Mouse (Mus musculus) limb, embryonic 14.5 days (tissue): ENCODE results near the gene Leprot. TPM values are rescaled to one million over a fixed set of nuclear protein-coding genes. Genes with fewer than 3 reads are reported as not detected.

Experiments
- ATAC-seq: fragments of 200-750 bp; cut with Nextera tagmentation; 2 replicates; pipeline ENCODE4 v1.8.0; 2017; ENCODE audit warnings: low read depth, moderate number of reproducible peaks, moderate TSS enrichment; ENCODE audit not compliant: low FRiP score
- DNase-seq: peaks from one replicate; pipeline ENCODE4 v3.0.0-alpha.2; 2015; ENCODE audit warnings: low spot score
- H3K27ac ChIP-seq: fragments of 300-500 bp; sonication (generic); replicated peaks from 2 replicates; pipeline ENCODE4 v1.5.1; 2014; ENCODE audit warnings: low read depth, mild to moderate bottlenecking, low read length, moderate library complexity, mixed read lengths
- H3K27me3 ChIP-seq: fragments of 300-500 bp; sonication (generic); 2 replicates; pipeline ENCODE4 v1.6.1; 2014; ENCODE audit warnings: low read length, mixed read lengths; ENCODE audit not compliant: control insufficient read depth, insufficient read depth
- H3K36me3 ChIP-seq: fragments of 300-500 bp; sonication (generic); 2 replicates; pipeline ENCODE4 v1.6.1; 2014; ENCODE audit warnings: mild to moderate bottlenecking, low read length, moderate library complexity, mixed read lengths; ENCODE audit not compliant: control insufficient read depth, insufficient read depth
- H3K4me1 ChIP-seq: fragments of 300-500 bp; sonication (generic); 2 replicates; pipeline ENCODE4 v1.6.1; 2014; ENCODE audit warnings: antibody characterized with exemption, low read length, mixed read lengths; ENCODE audit not compliant: control insufficient read depth, insufficient read depth
- H3K4me2 ChIP-seq: fragments of 300-500 bp; sonication (generic); replicated peaks from 2 replicates; pipeline ENCODE4 v1.6.1; 2014; ENCODE audit warnings: low read depth, mild to moderate bottlenecking, low read length, moderate library complexity; ENCODE audit not compliant: severe bottlenecking
- H3K4me3 ChIP-seq: fragments of 300-500 bp; sonication (generic); replicated peaks from 2 replicates; pipeline ENCODE4 v1.5.1; 2014; ENCODE audit warnings: low read length
- H3K9ac ChIP-seq: fragments of 300-500 bp; sonication (generic); 2 replicates; pipeline ENCODE4 v1.6.1; 2014; ENCODE audit warnings: mild to moderate bottlenecking, low read depth, low read length, moderate library complexity; ENCODE audit not compliant: severe bottlenecking
- H3K9me3 ChIP-seq: fragments of 300-500 bp; sonication (generic); 2 replicates; pipeline ENCODE4 v1.6.1; 2016; ENCODE audit warnings: low read length; ENCODE audit not compliant: control insufficient read depth
- POLR2A ChIP-seq: fragments of 200-500 bp; IDR thresholded peaks from 2 replicates; pipeline ENCODE4 v1.8.0; 2012; ENCODE audit warnings: inconsistent platforms, mild to moderate bottlenecking, moderate library complexity, borderline replicate concordance; ENCODE audit not compliant: insufficient read depth, insufficient read length; ENCODE audit errors: extremely low read depth
- WGBS: fragments of 180-500 bp; shearing (Covaris S2); extraction: QIAGEN DNeasy Blood & Tissue Kit; methylation state at CpG from one replicate; pipeline ENCODE4 v1.1.7; 2014; 5-methylcytosine and 5-hydroxymethylcytosine counted together
- polyA plus RNA-seq, 2 experiments: library from polyadenylated mRNA; depleted of rRNA in 1 of 2; stranded (reverse) in 1 of 2; unstranded in 1 of 2; fragments of >200 nt; fragmentation: Nextera tagmentation in 1 of 2; extraction: Ambion mirVana in 1 of 2; gene quantifications; 2 replicates each; pipeline versions ENCODE4 v1.2.1 to v1.2.3; 2012 to 2014

The Leprot gene
- polyA plus RNA-seq, 2 experiments, result 98.6 to 102 TPM

DNA sequence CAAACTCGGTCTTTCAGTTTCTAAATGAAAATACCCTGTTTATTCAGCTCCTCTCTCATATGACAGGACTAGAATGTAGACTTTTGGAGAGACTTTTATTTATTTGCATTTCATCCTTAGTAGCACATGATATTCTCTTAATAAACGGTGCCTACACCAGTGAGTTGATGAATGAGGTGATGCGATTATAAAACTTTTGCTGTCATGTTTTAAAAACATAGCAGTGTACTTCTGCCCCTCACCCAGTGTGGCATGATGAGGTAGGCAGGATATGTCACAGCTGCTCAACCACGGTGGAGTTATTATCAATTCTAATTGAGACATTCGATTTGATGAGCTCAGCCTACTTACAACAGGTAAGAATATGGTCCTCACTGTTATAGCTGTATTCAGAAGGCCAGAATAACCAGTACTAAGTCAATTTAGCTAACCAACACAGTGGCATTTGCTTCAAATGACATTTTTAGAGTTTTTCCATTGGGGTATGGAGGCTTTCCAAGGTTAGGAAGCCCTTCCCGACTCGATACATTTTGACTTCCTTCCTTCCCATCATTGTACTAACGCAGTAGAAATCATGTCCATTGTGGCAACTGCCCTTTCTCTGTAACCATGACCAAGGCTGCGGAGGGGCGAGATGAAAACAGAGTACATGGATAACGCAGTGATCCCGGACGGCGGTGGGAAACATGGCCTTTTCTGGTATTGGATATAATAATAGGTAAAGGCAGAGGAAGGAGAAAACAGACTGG lies 53.5 kb downstream of the Leprot start:
- no peaks in the 10 kb centered on the region for H3K4me1 ChIP-seq
- ATAC-seq (no peak), DNase-seq (no peak)
- TF ChIP-seq POLR2A, result no peak
- no peak overlapping the region for H3K27ac ChIP-seq
- H3K4me3 ChIP-seq, result no peak overlapping the region
- H3K27me3 ChIP-seq, result no peaks in the 10 kb centered on the region
- H3K36me3 ChIP-seq, result no peaks in the 10 kb centered on the region
- 90% methylated on average over 14 of the region's 14 CpGs for WGBS
- no peaks in the 10 kb centered on the region for H3K9me3 ChIP-seq
- H3K9ac ChIP-seq, result no peak overlapping the region
- no peak overlapping the region for H3K4me2 ChIP-seq

- Histone ChIP-seq H3K4me2 (no peak overlapping the region), H3K27me3 (no peaks in the 10 kb centered on the region), H3K4me1 (peaks cover 15% of the 10 kb centered on the region), H3K36me3 (no peaks in the 10 kb centered on the region), H3K4me3 (no peak overlapping the region), H3K9ac (no peak overlapping the region), H3K9me3 (no peaks in the 10 kb centered on the region), H3K27ac (no peak overlapping the region)
- no peak for DNase-seq
- ATAC-seq, result no peak
- WGBS, result 78% methylated on average over 9 of the region's 9 CpGs
- no peak for TF ChIP-seq POLR2A
Observed at GRCm38 (mm10) chr4:101705325-101705724, 57.8 kb downstream of the Leprot start.

- no peak overlapping the region for H3K4me3 ChIP-seq
- peak; percentile 85 for ATAC-seq
- WGBS, result 19% methylated on average over 2 of the region's 2 CpGs
- H3K9ac ChIP-seq, result no peak overlapping the region
- H3K36me3 ChIP-seq, result no peaks in the 10 kb centered on the region
- no peaks in the 10 kb centered on the region for H3K9me3 ChIP-seq
- H3K27me3 ChIP-seq, result no peaks in the 10 kb centered on the region
- peak overlapping the region; percentile 75; the same call in 1 of the 2 replicates for H3K27ac ChIP-seq
- peaks cover 17% of the 10 kb centered on the region for H3K4me1 ChIP-seq
- peak; percentile 72 for DNase-seq
- no peak overlapping the region for H3K4me2 ChIP-seq
- no peak for TF ChIP-seq POLR2A
Observed at GRCm38 (mm10) chr4:101707234-101707633, 59.7 kb downstream of the Leprot start.

- WGBS, result 42% methylated on average over 3 of the region's 3 CpGs
- Histone ChIP-seq H3K27ac (0 out of 2 replicates have a peak overlapping the region, but pooled peaks have one; percentile 10), H3K36me3 (no peaks in the 10 kb centered on the region), H3K27me3 (no peaks in the 10 kb centered on the region), H3K4me3 (no peak overlapping the region), H3K9me3 (no peaks in the 10 kb centered on the region), H3K9ac (no peak overlapping the region), H3K4me1 (peaks cover 25% of the 10 kb centered on the region), H3K4me2 (no peak overlapping the region)
- no peak for TF ChIP-seq POLR2A
- no peak for ATAC-seq
- no peak for DNase-seq
Observed at GRCm38 (mm10) chr4:101707953-101708352, 60.4 kb downstream of the Leprot start.

Other genes starting within 250 kb of the Leprot start
- 17.9 and 18.4 TPM in 2 replicates for gene Ak4, start 228.4 kb upstream of the Leprot start, polyA plus RNA-seq (2012; rRNA removed)
- 5.8 TPM in 2 replicates for gene Ak4, start 228.4 kb upstream of the Leprot start, polyA plus RNA-seq (2014; fragmentation: Nextera tagmentation; extraction: Ambion mirVana)
- gene Dnajc6, start 151.1 kb upstream of the Leprot start, polyA plus RNA-seq (2012; rRNA removed), result 0.82 and 0.85 TPM in 2 replicates
- 0.53 and 0.98 TPM in 2 replicates for gene Dnajc6, start 151.1 kb upstream of the Leprot start, polyA plus RNA-seq (2014; fragmentation: Nextera tagmentation; extraction: Ambion mirVana)
- gene Lepr, start 69.7 kb downstream of the Leprot start, polyA plus RNA-seq (2012; rRNA removed), result 10.3 and 13.0 TPM in 2 replicates
- 12.8 and 16.1 TPM in 2 replicates for gene Lepr, start 69.7 kb downstream of the Leprot start, polyA plus RNA-seq (2014; fragmentation: Nextera tagmentation; extraction: Ambion mirVana)
- 0.08 TPM in 1 of 2 replicates, not detected in the other for gene B020004J07Rik, start 196.3 kb downstream of the Leprot start, polyA plus RNA-seq (2012; rRNA removed)
- gene B020004J07Rik, start 196.3 kb downstream of the Leprot start, polyA plus RNA-seq (2014; fragmentation: Nextera tagmentation; extraction: Ambion mirVana), result not detected in 2 replicates
- gene C130073F10Rik, start 246.1 kb downstream of the Leprot start, polyA plus RNA-seq (2012; rRNA removed), result 0.06 TPM in 1 of 2 replicates, not detected in the other
- 0.34 TPM in 1 of 2 replicates, not detected in the other for gene C130073F10Rik, start 246.1 kb downstream of the Leprot start, polyA plus RNA-seq (2014; fragmentation: Nextera tagmentation; extraction: Ambion mirVana)